Mouse (Mus musculus): ENCODE results near the gene Rbm19.
A peak's percentile ranks its signal among the peaks of the same experiment; 100 is the strongest.

Rbm19 gene

DNA sequence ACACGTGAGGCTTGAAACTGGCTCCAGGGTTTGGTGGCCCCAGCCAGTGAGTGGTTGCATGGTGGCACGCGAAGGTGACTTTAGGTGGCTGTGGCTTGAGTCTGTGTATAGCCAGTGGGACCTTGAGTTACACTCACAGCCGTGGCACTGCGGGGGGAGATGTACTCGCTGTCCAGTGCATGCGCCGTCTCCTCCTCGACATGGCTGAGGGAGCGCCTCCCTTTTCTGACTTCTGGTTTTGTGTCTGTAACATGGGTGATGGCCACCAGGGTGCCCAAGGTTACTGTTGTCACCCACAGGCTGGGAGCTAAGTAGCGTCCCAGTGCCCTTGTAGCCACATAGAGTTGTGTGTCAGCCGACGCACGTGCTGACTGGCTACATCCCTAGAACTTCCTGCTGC is 19.1 kb downstream of the Rbm19 start:
- DNase-seq (ENCODE audit: low spot score) = no peak

DNA sequence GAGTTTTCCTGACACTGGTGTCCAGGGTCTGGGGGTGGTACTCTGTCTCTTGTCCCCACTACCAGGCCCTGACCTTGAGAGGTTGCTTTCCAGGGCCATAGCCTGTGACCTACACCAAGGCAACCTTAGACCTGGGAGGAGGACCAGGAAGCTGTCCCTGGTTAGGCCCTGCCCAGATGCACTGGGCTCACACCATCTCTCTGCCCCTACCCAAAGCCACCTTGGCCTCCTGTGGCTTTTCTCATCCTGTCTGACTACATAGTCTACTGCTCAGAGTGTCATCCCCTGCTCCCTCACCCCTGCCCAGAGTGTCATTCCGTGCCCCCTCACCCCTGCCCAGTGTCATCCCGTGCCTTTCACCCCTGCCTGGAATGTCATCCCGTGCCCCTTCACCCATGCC is 19.6 kb downstream of the Rbm19 start:
- DNase-seq (ENCODE audit: low spot score) = no peak

DNA sequence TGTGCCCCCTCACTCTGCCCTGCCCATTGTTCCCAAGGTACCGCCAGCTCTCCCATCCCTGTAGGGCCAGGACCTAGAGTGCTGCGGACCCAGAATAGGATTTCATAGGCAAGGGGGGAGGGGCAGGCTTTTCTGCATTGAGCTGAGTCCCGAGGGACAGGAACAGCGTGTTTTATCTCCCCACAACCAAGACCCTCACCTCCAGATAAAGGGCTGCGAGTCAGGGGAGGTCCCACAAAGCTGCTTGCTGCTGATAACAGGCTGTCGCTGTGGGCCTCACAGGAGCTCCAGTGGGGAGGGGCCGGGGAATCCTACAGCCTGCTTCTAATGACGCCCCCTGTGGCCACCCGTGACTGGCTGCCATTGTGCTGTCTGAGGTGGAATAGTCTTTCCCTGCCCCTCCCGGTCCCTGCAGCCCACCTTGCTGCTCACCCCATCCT is 20.0 kb downstream of the Rbm19 start:
- DNase-seq (ENCODE audit: low spot score) = no peak

DNA sequence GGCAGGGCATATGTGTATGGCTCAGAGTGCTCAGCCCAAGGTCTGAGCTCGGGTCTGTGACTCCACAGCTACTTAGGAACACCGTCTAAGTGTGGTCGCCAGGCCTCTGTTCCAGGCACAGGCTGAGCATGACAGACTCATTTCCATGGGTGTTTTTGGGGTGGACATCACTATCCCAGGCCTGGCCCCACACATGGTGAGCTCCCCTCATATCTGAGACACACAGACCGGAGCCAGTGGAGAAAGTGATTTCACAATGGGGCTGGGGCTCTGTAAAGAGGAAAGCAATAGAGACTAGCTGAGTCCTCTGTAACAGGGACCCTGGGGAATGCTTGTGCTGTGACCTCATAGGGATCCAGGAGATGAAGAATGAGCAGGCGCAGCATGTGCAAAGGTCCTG is 20.8 kb downstream of the Rbm19 start:
- no peak for DNase-seq (ENCODE audit: low spot score)

DNA sequence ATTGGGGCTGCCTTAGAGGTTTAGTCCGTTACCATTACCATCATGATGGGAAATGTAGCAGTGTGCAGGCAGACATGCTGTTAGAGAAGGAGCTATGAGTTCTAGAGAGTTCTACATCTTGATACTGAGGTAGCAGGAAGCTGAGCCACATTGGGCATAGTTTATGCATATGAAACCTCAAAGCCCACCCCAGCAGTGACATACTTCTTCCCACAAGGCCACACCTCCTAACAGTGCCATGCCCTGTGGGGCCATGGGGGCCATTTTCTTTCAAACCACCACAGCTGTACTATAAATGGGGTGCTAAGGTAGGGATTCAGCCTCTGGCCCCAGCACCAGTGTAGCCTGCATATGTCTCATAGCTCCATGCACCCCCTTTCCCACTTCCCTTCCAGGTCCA is 21.6 kb downstream of the Rbm19 start:
- DNase-seq (ENCODE audit: low spot score) = no peak

DNA sequence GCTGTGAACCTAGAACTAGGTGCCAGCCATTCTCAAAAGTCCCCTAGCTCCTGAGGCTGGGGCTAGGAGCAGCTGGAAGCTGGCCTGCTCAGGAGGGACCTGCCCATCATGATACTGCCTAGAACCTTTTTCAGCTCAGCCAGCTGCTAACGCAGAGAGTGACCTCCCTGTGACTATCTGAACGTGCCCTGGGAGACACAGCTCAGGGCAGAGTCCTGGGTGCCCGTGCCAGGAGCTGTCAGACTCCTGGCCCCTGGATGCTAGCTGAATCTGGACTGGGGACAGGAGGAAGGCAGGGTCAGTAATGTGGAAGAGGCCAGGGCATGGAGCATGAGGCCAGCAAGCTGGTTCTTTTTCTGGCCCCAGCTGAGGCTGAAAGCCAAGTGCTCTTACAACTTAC is 22.1 kb downstream of the Rbm19 start:
- no peak for DNase-seq (ENCODE audit: low spot score)

DNA sequence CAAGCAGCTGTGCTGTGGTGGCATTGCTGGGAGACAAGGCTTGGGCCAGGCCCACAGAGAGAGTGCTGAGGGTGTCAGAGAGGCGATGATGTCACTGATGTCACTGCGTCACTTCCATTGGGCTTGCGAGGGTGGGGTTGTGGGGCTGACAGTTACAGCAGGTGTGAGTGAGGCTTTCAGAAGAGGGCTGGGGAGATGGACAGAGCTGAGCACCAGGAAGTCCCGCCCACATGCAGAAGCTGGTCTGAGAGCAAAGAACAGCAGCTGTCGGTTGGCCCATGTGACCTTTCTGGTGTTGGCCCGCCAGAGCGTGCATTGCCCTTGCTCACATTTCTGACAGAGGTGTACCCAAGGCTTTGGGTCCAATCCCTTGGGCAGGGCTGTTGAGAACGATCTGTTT is 23.0 kb downstream of the Rbm19 start:
- DNase-seq (ENCODE audit: low spot score) = no peak

DNA sequence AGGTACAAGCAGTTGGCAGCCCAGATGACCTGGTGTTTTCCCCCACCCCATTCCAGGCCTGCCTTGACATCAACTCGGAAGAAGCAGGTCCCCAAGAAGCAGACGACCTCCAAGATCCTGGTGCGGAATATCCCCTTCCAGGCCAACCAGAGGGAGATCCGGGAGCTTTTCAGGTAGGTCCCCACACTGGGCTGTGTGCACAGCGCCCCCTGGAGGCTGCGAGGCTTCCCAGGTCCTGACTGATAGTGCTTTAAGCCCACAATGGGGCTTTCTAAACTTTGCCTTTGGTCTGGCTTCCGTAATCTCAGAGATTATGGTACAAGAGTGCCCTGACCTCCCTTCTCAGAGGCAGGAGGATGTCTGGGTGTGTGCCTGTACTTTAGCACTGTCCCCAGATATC is 27.7 kb downstream of the Rbm19 start:
- no peak for DNase-seq (ENCODE audit: low spot score)

DNA sequence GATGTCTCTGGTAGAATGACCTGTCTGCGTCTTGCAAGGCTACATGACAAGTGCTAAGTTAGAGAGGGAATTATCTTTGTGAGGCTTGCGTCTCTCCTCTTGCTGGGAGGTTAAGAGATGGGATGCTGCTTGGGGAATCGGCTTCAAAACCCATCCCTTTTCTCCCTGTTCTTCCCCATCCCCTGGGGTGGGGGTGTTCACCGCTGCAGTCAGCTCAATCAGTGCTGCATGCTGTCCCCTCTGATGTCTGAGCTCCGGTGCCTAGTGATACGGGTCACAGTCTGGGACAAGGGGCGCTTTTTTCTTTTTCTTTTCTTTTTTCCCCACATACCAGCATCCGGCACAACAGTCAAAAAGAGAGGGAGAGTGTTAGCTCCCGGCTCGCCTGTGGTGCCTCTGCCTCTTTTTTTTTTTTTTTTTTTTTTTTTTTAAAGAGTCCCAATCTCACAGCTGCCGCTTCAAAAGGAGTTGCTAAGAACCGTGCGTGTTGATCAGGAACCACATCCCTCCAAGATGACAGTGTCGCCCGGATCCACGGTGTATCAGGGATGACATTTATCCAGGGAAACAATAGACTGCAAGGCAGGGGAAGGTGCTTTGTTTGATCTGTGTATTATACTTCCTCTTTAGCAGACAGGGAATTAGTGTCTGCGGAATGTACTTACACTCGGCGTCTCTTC is 29.2 kb downstream of the Rbm19 start:
- no peak for DNase-seq (ENCODE audit: low spot score)

DNA sequence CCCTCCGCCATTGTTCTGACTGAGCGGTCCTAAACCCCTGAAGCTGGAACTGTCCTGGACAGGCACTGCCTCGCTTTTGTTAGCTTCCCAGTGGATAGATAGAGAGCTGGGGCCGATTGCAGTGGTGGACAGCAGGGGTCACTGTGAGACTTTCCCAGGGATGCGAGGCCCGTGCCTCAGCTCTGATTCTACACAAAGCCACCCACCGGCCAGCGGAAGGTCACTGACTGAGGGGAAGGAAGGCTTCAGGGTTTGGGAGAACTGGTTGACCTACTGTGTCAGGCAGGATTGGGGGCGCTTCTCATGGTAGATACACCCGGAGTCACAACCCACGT is 29.8 kb downstream of the Rbm19 start:
- peak; percentile 33 for DNase-seq (ENCODE audit: low spot score)

DNA sequence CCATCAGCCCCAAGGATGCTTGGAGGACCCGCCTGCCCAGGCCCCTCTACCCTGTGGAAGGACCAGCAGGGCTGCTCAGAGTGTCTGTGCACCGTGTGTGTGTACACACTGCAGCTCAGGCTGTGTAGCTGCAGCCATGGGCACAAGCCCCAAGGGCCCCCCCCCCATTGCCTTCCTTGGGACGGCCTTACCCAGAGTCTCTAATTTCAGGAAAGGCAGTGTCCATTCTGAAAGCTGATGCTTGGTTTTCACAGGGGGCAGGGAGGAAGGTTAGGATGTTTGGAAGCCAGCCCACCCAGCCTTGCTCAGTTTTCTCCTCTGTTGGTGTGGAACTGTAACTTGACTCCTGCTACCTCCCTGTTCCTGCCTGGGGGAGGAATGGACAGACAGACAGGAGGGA is 30.6 kb downstream of the Rbm19 start:
- no peak for DNase-seq (ENCODE audit: low spot score)

DNA sequence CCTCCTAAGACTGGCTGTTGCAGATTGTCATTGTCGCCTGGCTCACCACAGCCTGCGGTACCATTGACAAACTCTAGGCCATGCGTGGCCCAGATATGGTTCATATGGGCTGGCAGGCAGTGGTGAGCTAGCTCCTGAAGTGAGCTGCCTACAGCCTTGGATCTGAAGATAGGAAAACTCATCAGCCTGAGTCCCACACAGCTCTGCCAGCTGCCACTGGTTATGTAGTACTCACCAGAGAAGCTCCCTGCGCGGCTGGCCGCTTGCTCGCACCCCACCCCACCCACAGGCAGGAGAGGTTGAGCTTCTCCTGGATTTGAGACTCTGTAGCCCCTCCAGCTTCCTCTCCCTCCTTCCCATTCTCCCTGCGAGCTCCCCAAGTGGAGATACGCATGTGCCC is 32.0 kb downstream of the Rbm19 start:
- DNase-seq (ENCODE audit: low spot score) = no peak

DNA sequence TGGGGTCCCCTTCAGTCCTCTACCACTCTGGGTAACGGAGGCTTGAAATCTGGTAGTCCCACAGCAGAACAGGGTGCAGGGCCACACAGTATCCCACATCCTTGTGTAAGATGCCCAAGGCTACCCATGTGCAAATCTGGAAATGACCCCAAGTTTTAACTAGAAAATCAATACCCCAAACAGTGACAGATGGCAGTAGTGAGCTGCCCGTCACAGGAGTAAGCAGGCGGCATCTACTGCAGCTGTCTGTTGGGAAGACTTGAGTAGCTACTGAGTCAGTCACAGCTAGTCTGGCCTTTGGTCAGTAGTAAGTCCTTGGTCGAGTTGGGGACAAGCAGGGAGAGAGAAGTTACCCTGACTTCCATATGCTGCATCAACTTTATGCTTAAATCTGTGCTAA is 34.9 kb downstream of the Rbm19 start:
- no peak for DNase-seq (ENCODE audit: low spot score)

DNA sequence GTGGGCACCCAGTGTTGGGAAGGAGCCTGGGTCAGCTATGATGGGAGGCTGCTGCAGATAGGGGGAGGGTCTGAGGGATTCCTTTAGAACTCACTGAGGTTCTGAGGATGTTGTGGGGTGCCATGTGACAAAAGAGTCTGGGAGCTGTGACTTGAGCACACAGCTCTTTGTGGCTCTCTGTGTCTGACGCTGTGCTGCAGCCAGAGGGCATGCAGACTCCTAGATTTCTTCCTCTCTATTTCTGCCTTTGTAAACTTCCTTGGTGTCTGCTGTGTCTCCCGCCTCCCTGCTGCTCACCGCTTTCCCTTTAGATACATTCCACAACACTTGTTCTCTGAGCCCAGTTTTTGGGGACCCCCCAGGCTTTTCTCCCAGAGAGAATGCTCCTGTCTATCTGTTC is 36.9 kb downstream of the Rbm19 start:
- DNase-seq (ENCODE audit: low spot score) = no peak

DNA sequence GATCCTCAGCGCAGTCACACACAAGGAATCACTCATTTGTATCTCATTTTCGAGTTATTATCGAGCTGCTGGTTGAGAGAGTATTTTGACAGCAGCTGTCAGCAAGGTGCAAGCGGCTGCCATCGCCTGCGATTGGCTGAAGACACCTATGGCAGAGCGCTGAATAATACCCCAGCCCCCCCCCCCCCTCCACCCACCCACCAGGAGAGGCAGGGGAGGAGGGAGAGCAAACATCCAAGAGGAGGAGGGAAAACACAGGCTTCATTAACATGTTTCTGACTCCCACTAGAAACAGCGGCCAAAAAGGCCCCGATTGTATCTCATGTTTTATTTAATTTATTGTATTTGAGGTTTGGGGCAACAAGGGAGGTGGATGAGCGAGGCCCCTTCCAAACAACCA is 39.4 kb downstream of the Rbm19 start:
- no peak for DNase-seq (ENCODE audit: low spot score)

DNA sequence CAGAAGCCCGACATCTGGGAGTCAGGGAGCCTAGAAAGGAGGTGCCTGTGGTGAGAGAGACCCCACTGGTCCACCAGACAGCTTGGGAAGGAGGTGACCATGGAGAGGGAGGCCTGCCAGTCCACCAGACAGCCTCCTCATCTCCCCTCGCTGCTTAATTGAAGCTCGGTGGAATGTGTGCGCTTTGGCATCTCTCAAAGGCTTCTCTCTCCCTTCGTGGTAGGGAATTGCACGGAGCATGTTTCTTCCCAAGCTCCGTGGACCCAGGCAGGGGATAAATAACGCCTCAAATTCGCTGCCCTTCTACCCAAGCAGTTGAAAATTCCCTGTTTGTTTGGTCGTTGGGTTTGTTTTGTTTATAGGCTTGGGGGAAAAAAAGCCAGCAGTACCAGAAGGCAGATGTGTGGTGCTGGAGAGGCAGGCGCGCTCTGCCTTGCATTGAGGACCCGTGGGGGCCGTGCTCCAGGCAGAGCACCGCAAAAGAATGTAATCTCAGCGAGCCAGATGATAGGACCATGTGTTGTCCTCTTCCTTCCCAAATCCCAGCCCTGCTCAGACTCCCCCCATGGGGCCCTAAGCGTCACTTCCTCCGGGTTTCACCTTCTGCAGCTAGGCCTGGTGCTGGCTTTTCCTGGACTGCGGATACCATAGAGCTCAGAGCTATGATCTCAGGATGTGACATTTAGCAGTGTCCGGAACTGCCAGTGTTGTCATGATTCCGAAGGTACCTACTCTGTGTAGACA is 40.1 kb downstream of the Rbm19 start:
- DNase-seq (ENCODE audit: low spot score) = no peak

DNA sequence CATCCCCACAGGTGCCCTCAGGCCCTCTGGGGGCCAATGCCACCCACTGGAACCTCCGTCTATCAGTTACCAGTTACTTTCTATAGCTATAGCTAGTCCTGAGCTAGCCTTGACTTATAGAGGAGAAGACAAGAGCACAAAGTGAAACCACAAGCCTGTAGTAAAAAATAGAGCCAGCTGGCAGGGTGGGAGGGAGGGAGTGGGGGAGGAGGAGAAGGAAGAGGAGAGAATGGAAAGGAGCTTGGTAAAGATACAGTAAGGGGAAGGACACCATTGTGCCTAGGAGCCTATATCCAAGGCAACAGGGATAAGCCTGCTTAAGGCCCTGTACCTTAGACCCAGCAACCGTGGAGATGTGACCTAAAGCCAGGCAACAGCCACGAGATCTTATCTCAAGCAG is 40.9 kb downstream of the Rbm19 start:
- no peak for DNase-seq (ENCODE audit: low spot score)

DNA sequence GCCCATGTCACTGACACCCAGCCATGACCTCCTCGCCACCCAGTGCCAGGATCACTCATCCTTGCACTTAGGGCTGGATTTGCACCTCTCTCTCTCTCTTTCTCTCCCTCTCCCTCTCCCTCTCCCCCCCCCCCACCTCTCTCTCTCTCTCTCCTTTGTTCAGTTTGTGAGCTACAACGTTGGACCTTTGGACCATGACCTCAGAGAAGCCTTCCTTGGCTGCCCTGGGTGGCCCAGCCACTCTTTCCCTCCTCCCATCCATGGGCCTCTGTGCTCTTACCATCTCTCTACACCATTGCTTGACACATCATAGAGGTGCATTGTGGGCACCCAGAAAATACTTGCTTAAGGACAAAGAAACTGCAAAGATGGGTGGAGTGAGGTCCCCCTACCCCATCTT is 42.2 kb downstream of the Rbm19 start:
- DNase-seq (ENCODE audit: low spot score) = no peak

DNA sequence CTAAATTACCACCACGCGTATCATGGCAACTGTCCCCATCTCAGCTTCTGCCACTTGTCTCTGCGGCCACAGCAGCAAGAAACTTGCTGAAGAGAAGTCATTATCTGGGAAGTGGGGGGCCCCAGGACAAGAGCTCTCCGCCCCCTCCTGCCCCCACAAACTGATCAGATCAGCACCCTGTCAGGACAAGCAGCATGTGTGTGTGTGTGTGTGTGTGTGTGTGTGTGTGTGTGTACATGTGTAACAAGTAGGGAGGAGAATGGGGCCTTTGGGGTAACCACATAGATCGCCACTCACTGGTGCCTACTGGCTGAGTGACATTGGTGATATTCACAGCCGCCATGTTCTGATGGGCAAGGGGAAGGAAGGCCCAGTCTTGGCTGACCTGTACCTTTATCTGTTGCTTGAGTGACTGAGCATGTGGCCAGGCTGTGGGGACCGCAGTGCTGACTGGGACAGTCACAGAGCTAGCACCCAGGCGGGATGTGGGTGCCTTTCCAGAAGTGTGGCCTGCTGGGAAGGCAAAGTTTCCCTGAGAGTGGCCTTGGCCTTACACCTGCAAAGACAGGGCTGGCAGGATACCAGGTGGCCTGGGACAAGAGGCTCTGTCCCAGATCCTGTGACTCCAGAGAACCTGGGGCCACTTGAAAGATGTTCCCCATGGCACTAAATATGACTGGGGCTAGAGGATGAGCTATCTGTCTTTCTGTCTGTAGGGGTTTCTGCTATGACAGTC is 44.8 kb downstream of the Rbm19 start:
- DNase-seq (ENCODE audit: low spot score) = no peak

DNA sequence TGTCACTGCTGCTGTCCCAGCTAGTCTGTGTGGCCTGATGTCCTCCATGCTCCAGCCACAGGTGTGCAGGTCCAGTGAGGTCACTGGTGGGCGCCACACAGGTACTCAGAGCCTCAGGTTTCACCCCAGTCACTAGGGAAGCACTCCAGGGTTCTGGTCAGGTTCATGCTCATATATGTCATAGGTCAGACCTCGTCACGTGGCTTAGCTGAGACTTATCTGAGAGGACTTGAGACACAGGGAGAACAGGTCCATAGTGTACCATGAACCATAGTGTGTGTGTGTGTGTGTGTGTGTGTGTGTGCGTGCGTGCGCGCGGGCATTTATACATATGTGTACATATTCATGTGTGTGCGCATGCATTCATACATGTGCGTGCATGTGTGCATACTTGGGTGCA is 46.4 kb downstream of the Rbm19 start:
- no peak for DNase-seq (ENCODE audit: low spot score)

DNA sequence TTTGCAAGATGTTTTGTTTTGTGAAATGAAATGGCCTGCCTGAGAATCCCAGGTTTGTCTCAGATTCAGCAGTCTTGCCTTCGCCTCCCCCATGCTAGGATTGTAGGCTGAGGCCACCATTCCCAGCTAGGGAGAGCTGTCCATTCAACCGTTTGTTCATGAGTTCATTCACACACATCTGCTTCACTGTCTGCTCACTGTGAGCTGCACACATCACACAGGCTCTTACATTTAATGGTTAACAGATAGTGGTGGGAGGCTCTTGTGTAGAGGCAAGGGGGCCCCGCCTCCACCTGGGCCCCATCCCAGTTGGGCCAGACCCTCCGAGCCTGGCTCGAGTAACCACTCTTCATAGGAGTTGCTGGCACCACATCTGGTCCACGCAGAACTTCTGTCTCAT is 47.2 kb downstream of the Rbm19 start:
- DNase-seq (ENCODE audit: low spot score) = no peak

DNA sequence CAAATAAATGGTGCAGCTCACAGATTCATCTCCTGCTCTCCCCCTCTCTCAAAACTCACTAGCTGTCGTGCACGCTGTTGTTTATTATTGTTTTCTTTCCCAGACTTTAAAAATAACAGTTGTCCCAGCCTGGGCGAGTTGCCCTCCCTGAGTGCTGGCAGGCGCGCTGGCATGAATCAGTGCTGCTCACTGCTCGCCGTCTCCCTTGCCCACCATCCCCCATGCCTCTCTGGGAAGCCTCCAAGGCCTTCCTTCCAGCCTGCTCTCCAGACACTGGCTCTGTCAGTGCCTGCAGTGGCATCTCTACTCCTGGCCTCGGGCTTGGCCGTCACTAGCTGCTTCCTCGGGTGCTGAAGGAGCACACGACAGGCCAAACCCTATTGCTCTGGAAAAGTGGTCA is 48.2 kb downstream of the Rbm19 start:
- DNase-seq (ENCODE audit: low spot score) = peak; percentile 63

Measured in layer of hippocampus, adult 9-10 months (tissue).